Mouse (Mus musculus): ENCODE data around the gene Pomgnt1. TPM values are rescaled to one million over a fixed set of nuclear protein-coding genes. Genes with fewer than 3 reads are reported as not detected.

The Pomgnt1 gene
- total and polyA plus RNA-seq, 2 experiments from 2014 or later, result 63.3 to 85.9 TPM

DNA sequence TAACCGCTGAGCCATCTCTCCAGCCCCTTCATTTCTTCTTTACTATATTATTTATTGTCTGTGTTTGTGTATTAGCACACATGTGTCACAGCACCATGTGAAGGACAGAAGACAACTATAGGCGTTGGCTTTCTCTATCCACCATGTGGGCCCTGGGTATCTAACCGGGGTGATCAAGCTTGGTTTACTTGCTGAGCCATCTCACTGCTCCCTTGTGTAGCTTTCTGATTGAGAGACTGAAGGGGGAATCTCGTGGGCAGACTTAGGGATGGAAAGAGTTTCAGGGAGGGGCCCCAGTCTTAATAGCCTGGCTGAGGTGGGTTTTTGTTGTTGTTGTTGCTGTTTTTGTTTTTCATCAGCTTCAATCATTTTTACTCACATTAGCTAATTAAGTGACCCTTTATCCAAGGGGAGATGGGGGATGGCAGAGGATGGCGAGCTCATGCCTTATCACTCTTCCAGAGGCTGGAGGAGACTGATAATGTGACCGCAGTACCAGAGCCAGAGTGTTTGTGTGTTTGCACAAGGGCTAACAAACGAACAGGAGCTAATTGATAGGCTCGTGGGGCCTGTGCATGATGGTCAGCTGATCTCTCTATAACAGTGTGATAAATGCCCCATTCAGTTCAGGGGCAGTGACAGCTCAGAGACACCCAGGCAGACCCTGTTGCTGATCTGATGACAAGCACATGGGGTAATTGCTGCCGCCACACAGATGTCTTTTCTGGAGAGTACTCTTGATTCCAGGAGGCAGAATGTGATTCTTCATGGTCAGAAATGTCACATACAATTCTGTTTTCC, 70.1 kb downstream of the Pomgnt1 start:
- Histone ChIP-seq H3K4me2 (ENCODE audit: low read depth, low read length) (no peak overlapping the region), H3K27me3 (ENCODE audit: insufficient read depth, low read length) (no peaks in the 10 kb centered on the region), H3K27ac (no peak overlapping the region), H3K9ac (replicated peaks; ENCODE audit: low read length) (no peak overlapping the region), H3K9me3 (ENCODE audit: low read length) (no peaks in the 10 kb centered on the region), H3K4me3 (ENCODE audit: low read length) (no peak overlapping the region), H3K36me3 (ENCODE audit: insufficient read depth, low read length) (no peaks in the 10 kb centered on the region), H3K4me1 (ENCODE audit: insufficient read depth, low read length) (no peaks in the 10 kb centered on the region)
- no peak for ATAC-seq
- WGBS, result 71% methylated on average over 9 of the region's 9 CpGs
- no peak for TF ChIP-seq CTCF (IDR thresholded peaks at IDR 0.05; ENCODE audit: low read depth)
- no peak for DNase-seq (ENCODE audit: low spot score)

DNA sequence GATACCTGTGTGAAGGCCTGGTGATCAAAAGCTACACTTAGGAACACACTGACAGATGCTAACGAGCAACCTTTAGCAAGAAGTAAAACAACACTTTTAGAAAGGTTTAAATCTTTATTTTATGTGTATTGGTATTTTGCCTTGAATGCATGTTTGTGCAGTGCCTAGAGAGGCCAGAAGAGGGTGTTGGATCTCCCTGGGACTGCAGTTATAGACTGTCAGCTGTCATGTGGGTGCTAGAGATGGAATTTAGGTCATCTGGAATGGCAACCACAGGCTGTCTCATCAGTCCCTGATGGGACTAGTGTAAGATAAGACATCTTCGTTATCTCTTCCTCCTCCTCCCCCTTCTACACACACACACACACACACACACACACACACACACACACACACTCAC, 74.8 kb downstream of the Pomgnt1 start:
- no peaks in the 10 kb centered on the region for H3K9me3 ChIP-seq (ENCODE audit: low read length)
- no peak overlapping the region for H3K4me3 ChIP-seq (ENCODE audit: low read length)
- H3K27me3 ChIP-seq (ENCODE audit: insufficient read depth, low read length), result no peaks in the 10 kb centered on the region
- no peak overlapping the region for H3K9ac ChIP-seq (replicated peaks; ENCODE audit: low read length)
- ATAC-seq (no peak), DNase-seq (ENCODE audit: low spot score) (no peak)
- no peak overlapping the region for H3K4me2 ChIP-seq (ENCODE audit: low read depth, low read length)
- H3K4me1 ChIP-seq (ENCODE audit: insufficient read depth, low read length), result no peaks in the 10 kb centered on the region
- peak; percentile 34; the same call in 1 of the 2 replicates for TF ChIP-seq CTCF (IDR thresholded peaks at IDR 0.05; ENCODE audit: low read depth)
- H3K36me3 ChIP-seq (ENCODE audit: insufficient read depth, low read length), result no peaks in the 10 kb centered on the region
- 83% methylated on average over 2 of the region's 2 CpGs for WGBS
- no peak overlapping the region for H3K27ac ChIP-seq

DNA sequence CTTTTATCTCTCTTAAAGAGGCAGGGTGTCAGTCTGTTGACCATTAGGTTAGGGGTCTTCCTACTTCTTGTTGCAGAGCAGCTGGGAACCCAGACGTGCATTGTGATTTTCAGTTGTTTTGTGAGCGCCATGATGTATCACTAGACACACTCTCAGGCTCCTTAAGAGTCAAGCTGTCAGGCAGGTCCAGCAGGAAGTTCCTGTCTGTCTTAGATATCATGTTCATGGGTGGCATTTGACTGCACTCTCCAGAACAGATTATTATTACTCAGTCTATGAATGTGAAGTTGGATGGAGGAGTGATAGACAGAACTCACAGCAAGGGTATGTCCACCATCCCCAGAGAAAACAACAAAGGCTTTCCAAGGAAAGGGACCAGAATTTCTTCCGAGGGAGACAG, 80.8 kb downstream of the Pomgnt1 start:
- Histone ChIP-seq H3K36me3 (ENCODE audit: insufficient read depth, low read length) (no peaks in the 10 kb centered on the region), H3K4me2 (ENCODE audit: low read depth, low read length) (no peak overlapping the region), H3K4me3 (ENCODE audit: low read length) (no peak overlapping the region), H3K27ac (no peak overlapping the region), H3K4me1 (ENCODE audit: insufficient read depth, low read length) (no peaks in the 10 kb centered on the region), H3K9me3 (ENCODE audit: low read length) (no peaks in the 10 kb centered on the region), H3K9ac (replicated peaks; ENCODE audit: low read length) (no peak overlapping the region), H3K27me3 (ENCODE audit: insufficient read depth, low read length) (no peaks in the 10 kb centered on the region)
- TF ChIP-seq CTCF (IDR thresholded peaks at IDR 0.05; ENCODE audit: low read depth), result no peak
- WGBS, result 71% methylated on average over 3 of the region's 3 CpGs
- no peak for DNase-seq (ENCODE audit: low spot score)
- no peak for ATAC-seq

DNA sequence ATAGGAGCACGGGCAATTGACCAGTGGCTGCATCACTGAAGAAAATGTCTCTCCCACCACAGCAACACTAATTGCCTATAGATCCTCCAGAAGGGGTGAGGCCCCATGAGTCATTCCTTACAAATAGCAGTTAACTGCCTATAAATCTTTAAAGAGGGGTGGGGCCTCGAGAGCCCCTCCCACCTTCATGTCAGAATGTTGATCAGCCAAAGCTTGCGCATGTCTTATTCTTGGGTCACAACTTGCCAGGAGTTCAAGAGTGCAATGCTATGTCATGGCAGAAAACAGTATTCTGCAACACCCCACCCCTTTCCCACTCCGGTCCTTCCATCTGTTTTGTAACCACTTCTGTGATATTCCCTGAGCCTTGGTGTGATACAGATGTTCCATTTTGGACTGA, 82.9 kb downstream of the Pomgnt1 start:
- no peaks in the 10 kb centered on the region for H3K27me3 ChIP-seq (ENCODE audit: insufficient read depth, low read length)
- ATAC-seq, result no peak
- H3K4me2 ChIP-seq (ENCODE audit: low read depth, low read length), result no peak overlapping the region
- no peak overlapping the region for H3K9ac ChIP-seq (replicated peaks; ENCODE audit: low read length)
- WGBS, result 86% methylated on average over 4 of the region's 4 CpGs
- H3K9me3 ChIP-seq (ENCODE audit: low read length), result no peaks in the 10 kb centered on the region
- no peak overlapping the region for H3K4me3 ChIP-seq (ENCODE audit: low read length)
- no peak for TF ChIP-seq CTCF (IDR thresholded peaks at IDR 0.05; ENCODE audit: low read depth)
- no peaks in the 10 kb centered on the region for H3K4me1 ChIP-seq (ENCODE audit: insufficient read depth, low read length)
- DNase-seq (ENCODE audit: low spot score), result no peak
- H3K27ac ChIP-seq, result no peak overlapping the region
- H3K36me3 ChIP-seq (ENCODE audit: insufficient read depth, low read length), result no peaks in the 10 kb centered on the region

DNA sequence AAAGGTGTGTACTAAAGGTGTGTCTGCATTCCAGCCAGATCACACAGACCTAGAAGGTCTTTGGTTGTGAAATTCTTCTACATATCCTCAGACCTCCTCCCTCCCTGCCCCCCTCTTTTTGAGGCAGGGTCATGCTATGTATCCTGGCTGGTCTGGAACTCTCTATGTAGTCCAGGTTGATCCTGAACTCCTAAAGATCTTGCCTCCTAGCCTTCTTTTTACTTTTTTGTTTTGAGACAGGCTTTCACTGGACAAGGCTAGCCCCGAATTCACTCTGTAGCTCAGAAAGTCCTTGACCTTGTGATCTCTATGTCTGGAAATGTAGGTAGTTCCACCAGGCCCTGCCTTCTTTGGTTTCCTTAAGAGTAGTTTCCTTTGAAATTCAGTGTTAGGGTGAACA, 85.3 kb downstream of the Pomgnt1 start:
- WGBS, result 84% methylated on average over 1 of the region's 1 CpGs
- TF ChIP-seq CTCF (IDR thresholded peaks at IDR 0.05; ENCODE audit: low read depth), result no peak
- Histone ChIP-seq H3K9ac (replicated peaks; ENCODE audit: low read length) (no peak overlapping the region), H3K27me3 (ENCODE audit: insufficient read depth, low read length) (no peaks in the 10 kb centered on the region), H3K4me1 (ENCODE audit: insufficient read depth, low read length) (no peaks in the 10 kb centered on the region), H3K4me2 (ENCODE audit: low read depth, low read length) (no peak overlapping the region), H3K4me3 (ENCODE audit: low read length) (no peak overlapping the region), H3K36me3 (ENCODE audit: insufficient read depth, low read length) (no peaks in the 10 kb centered on the region), H3K27ac (no peak overlapping the region), H3K9me3 (ENCODE audit: low read length) (no peaks in the 10 kb centered on the region)
- DNase-seq (ENCODE audit: low spot score) (no peak), ATAC-seq (no peak)

Other genes with a start within 250 kb of the Pomgnt1 start
- gene Kncn, start 239.4 kb upstream of the Pomgnt1 start, total RNA-seq (2014; rRNA removed), result 0.14 TPM in 1 of 2 replicates, not detected in the other
- 0.10 and 0.29 TPM in 2 replicates for gene Kncn, start 239.4 kb upstream of the Pomgnt1 start, polyA plus RNA-seq (2015; fragmentation: Nextera tagmentation; extraction: Ambion mirVana)
- 0.16 and 0.18 TPM in 2 replicates for gene 6430628N08Rik, start 233.2 kb upstream of the Pomgnt1 start, total RNA-seq (2014; rRNA removed)
- gene 6430628N08Rik, start 233.2 kb upstream of the Pomgnt1 start, polyA plus RNA-seq (2015; fragmentation: Nextera tagmentation; extraction: Ambion mirVana), result 0.49 and 0.58 TPM in 2 replicates
- gene Dmbx1, start 183.9 kb upstream of the Pomgnt1 start, total RNA-seq (2014; rRNA removed), result 3.3 and 4.5 TPM in 2 replicates
- 3.9 and 4.3 TPM in 2 replicates for gene Dmbx1, start 183.9 kb upstream of the Pomgnt1 start, polyA plus RNA-seq (2015; fragmentation: Nextera tagmentation; extraction: Ambion mirVana)
- gene Faah, start 105.9 kb upstream of the Pomgnt1 start, total RNA-seq (2014; rRNA removed), result 17.6 and 48.1 TPM in 2 replicates
- 23.2 and 25.2 TPM in 2 replicates for gene Faah, start 105.9 kb upstream of the Pomgnt1 start, polyA plus RNA-seq (2015; fragmentation: Nextera tagmentation; extraction: Ambion mirVana)
- 13.6 and 14.6 TPM in 2 replicates for gene Nsun4, start 70.0 kb upstream of the Pomgnt1 start, total RNA-seq (2014; rRNA removed)
- 10.4 TPM in 2 replicates for gene Nsun4, start 70.0 kb upstream of the Pomgnt1 start, polyA plus RNA-seq (2015; fragmentation: Nextera tagmentation; extraction: Ambion mirVana)
- 186 and 220 TPM in 2 replicates for gene Uqcrh, start 48.8 kb upstream of the Pomgnt1 start, total RNA-seq (2014; rRNA removed)
- gene Uqcrh, start 48.8 kb upstream of the Pomgnt1 start, polyA plus RNA-seq (2015; fragmentation: Nextera tagmentation; extraction: Ambion mirVana), result 559 and 586 TPM in 2 replicates
- 129 and 133 TPM in 2 replicates for gene Lrrc41, start 48.6 kb upstream of the Pomgnt1 start, total RNA-seq (2014; rRNA removed)
- 60.2 and 61.9 TPM in 2 replicates for gene Lrrc41, start 48.6 kb upstream of the Pomgnt1 start, polyA plus RNA-seq (2015; fragmentation: Nextera tagmentation; extraction: Ambion mirVana)
- 3.8 and 5.3 TPM in 2 replicates for gene Rad54l, start 150 bp upstream of the Pomgnt1 start, total RNA-seq (2014; rRNA removed)
- 5.4 and 6.1 TPM in 2 replicates for gene Rad54l, start 150 bp upstream of the Pomgnt1 start, polyA plus RNA-seq (2015; fragmentation: Nextera tagmentation; extraction: Ambion mirVana)
- gene Lurap1, start 27.5 kb downstream of the Pomgnt1 start, total RNA-seq (2014; rRNA removed), result 6.2 and 7.9 TPM in 2 replicates
- gene Lurap1, start 27.5 kb downstream of the Pomgnt1 start, polyA plus RNA-seq (2015; fragmentation: Nextera tagmentation; extraction: Ambion mirVana), result 4.0 TPM in 2 replicates
- 0.16 and 0.40 TPM in 2 replicates for gene Tspan1, start 43.8 kb downstream of the Pomgnt1 start, total RNA-seq (2014; rRNA removed)
- 0.21 and 0.34 TPM in 2 replicates for gene Tspan1, start 43.8 kb downstream of the Pomgnt1 start, polyA plus RNA-seq (2015; fragmentation: Nextera tagmentation; extraction: Ambion mirVana)
- not detected in 2 replicates for gene 1700042G07Rik, start 49.5 kb downstream of the Pomgnt1 start, total RNA-seq (2014; rRNA removed)
- gene 1700042G07Rik, start 49.5 kb downstream of the Pomgnt1 start, polyA plus RNA-seq (2015; fragmentation: Nextera tagmentation; extraction: Ambion mirVana), result not detected in 2 replicates
- gene Gm49337, start 49.5 kb downstream of the Pomgnt1 start, total RNA-seq (2014; rRNA removed), result not detected in 2 replicates
- not detected in 2 replicates for gene Gm49337, start 49.5 kb downstream of the Pomgnt1 start, polyA plus RNA-seq (2015; fragmentation: Nextera tagmentation; extraction: Ambion mirVana)
- 37.8 and 44.4 TPM in 2 replicates for gene Pik3r3, start 97.8 kb downstream of the Pomgnt1 start, total RNA-seq (2014; rRNA removed)
- 37.7 and 39.8 TPM in 2 replicates for gene Pik3r3, start 97.8 kb downstream of the Pomgnt1 start, polyA plus RNA-seq (2015; fragmentation: Nextera tagmentation; extraction: Ambion mirVana)

Measured in hindbrain, postnatal 0 days (tissue).